Mouse (Mus musculus) right cerebral cortex, postnatal 4 days (tissue): Measurements from ENCODE around the gene Agbl2.

Experiments
- DNase-seq: peaks from one replicate; pipeline ENCODE4 v3.0.0-alpha.2; 2022

The Agbl2 gene

DNA sequence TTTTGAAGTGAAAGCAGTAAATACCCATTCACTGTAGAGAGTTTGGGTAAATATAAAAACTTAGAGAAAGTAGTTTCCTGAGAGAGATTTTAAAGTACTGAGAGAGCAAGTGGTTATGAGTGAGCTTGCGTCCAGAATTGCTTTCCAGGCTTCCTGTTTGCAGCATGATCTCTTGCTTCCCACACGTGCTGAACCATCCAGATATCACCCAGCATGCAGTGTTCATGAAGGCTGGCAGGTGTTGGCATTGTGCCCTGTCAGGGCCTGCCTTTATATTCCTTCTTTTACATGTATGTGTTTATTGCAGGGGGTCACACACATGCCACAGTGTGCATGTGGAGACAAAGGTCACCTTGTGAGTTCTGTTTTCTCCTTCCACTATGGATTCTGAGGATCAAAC is 92.7 kb downstream of the Agbl2 start:
- DNase-seq, result no peak

DNA sequence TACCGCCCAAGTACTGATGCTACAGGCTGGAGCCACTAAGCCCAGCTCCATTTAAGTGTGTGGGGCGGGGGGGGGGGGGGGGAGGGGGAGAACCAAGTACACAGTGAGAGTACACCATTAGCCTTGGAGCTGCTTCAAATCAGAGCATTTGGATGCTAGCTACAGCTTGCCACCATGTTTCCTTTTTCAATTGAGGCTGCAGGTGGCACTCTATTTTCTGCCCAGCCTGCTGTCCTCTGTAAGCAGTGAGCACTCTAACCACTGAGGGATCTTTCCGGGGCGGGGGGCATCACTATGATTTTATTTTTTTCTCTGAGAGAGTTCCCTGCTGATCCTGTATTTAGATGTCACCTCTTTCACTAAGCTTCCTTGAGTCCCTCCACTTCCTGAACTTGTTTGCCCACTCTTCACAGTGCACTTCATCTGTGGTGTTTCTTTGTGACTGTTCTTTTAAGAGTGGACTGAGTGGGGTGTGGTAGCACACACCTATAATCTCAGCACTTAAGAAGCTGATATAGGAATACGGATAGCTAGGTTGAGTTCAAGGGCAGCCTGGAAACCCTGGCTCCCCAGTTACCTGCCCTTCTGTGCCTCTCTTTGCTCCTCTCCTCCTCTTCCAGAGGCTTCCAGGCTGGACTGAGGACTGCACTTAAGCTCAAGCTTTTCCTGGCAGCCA is 95.2 kb downstream of the Agbl2 start:
- DNase-seq, result no peak

DNA sequence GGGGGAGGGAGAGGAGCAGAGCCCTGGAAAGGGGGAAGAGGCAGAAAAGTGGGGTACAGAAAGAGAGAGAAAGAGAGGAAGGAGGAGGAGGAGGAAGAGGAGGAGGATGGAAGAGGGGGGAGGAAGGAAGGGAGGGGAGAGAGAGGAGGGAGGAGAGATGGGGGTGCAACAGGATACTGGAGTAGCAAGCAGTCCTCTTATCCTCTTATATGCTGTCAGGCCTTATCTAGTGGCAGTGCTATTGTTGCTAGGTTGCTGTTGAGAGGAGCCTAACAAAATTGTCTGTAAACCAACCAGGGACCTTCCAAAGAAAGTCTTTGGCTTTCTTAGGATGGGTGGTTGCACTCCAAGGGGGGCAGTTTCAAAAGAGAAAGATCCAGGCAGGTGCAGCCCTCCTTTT is 96.9 kb downstream of the Agbl2 start:
- no peak for DNase-seq

DNA sequence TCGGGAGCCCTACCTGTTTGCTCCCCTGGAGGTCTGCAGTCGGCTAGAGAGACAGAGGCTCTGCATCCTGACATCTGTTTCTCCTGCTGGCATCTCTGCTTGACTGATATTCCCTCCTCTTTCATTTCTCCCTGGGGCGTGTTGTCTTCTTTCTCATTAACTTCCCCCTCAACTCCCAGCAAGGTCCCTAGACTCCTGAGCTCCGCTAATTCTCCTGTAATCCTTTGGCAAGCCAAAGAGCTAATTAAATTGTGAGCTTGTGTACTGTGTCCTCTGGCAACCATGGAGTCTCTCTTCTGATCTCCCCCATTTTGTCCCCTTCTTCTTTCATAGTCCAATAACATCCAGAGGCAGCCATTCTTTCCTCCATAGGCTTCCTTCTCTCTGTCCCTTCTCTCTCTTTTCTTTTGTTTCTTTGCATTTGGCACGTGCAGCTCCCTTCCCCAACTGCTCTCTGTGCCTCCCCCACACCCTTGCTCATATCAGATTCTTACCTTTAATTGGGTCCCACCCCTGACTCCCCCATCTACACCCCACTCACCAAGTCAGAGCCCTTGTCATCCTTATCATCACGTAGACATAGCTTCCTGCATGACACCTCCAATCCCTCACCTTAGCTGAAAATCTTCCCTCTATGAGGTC is 97.7 kb downstream of the Agbl2 start:
- DNase-seq, result no peak

DNA sequence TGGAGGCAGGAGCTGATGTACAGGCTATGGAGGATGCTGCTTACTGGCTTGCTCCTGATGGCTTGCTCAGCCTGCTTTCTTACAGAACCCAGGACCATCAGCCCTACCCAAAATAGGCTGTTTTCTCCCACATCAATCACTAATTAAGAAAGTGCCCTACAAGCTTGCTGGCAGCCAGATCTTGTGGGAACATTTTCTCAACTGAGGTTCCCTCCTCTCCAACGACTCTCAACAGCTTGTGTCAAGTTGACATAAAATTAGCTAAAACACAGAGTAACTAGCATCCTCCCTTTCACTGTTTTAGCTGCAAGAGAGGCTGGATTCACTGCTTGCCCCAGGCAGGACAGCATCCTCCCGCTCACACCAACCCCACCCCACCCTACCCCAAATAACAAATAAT is 99.3 kb downstream of the Agbl2 start:
- no peak for DNase-seq
